Mouse (Mus musculus) CD4-positive, CD25-positive, alpha-beta regulatory T cell, adult 4 months (primary cell): ENCODE measurements around the gene Hoxb13. TPM values are rescaled to one million over a fixed set of nuclear protein-coding genes. Genes with fewer than 3 reads are reported as not detected.

Experiments used
- ATAC-seq: one replicate; pipeline ENCODE4 v1.8.0; 2017
- polyA plus RNA-seq, 2 experiments: library from polyadenylated mRNA; unstranded; fragments of 100-300 nt; shearing (Covaris generic); gene quantifications; one replicate each; pipeline ENCODE4 v1.2.1; 2017

Hoxb13 gene
- not detected for polyA plus RNA-seq

DNA sequence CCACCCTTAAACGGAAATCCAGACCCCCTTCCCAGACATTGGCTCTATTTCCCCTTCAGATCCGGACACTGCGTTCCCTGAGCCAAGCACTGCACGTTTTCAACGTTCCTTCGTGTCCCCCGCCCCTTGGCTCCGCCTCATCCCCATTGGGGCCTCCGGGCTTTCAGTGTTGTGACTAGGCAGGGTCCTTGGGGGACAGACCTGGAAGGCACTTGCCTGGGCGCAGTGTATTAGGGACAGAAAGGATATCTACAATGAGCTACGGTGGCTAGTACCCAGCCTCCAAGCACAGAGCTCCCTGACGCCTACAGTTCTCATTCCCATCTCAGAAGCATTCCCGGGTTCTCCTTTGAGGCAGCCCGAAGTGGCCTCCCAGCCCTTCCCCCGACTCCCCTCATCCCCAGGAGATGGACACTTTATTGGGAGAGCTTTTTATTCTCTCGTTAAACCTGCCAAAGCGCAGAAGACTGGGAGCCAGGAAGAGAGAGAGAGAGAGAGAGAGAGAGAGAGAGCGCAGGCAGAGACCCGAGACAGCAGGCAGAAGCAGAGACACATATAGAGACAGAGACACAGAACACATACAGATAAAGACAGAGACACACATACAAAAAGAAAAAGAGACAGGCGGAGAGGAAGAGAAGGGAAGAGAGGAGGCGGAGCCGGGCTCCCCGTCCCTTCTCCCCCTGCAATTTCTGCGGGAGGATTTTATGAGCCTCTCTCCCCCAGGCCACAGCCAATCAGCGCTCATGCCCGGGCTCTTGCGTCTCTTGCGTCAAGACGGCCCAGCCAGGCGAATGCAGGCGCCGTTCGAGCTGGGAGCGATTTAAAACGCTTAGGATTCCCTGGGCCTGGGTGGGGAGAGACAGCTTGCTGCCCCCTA, at the start of gene Hoxb13:
Hoxb13 (plus strand) TSS at position 796 of the 880 bp plus-strand sequence.
- ATAC-seq: no peak

DNA sequence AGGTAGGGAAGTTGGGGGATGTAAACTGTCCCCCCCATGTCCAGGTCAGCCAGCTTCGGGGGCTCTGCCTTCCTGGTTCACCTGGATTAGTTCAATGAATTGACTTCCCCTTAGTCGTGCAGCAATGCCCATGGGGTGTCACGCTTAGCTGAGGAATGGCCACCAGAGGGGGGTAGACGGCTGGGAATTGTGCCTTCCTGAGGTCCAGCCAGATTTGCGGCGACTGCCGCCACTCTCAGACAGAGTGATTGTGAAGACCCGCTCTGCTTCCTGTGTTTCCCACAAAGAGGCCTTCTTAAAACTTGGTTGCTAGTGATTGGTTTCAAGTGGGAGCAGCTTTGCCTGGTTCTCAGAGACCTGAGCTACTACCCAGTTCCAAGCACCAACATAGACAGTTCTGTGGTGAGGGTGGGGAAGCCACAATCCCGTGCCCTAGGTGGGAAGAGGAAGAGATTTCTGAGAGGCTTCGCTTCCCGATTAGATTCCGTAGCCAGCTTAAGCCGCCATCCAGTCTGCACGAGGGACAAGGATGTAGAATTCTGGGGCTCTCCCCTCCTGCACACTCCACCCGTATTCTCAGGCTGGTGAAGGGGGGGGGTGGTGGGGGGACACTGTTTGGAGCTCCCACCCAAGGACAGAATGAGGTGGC, 48.4 kb upstream of the Hoxb13 start:
- no peak for ATAC-seq

DNA sequence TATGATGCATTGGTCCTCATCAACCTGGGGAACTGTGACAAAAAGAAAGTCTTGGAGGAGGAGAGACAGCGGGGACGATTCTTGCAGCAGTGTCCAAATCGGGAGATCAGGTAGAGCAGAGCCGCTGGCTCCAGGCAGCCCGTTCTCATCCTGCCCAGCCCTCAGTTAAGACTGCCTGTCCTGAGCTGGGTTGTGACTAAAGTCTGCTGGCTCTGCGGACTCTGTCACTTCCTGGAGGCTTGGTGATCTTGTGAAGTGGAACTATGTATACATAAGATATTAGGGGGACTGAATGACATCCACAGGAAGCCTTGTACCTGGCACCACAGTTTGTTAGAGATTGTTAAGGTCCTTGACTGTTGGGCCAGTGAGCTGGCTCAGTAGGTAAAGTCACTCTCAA, 46.6 kb upstream of the Hoxb13 start:
- ATAC-seq: no peak

DNA sequence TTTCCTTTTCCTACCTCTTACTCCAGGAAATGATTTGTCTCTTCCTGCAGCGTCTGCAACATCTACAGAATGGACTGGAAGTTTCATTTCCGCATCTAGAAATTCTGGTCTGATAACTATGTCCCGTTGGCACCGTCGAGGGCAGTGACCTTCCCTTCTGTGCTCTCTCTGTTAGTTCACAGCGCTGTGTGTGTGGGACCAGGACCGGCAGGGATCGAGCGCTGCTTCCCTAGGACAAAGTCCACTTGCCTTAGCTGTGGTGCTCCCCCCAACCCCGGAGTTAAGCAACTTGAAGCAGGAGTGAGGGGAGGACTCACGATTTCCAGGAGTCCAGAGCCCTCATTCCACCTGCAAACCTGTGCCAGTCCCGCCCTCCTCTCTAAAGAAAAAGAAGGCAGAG, 29.3 kb upstream of the Hoxb13 start:
- no peak for ATAC-seq

DNA sequence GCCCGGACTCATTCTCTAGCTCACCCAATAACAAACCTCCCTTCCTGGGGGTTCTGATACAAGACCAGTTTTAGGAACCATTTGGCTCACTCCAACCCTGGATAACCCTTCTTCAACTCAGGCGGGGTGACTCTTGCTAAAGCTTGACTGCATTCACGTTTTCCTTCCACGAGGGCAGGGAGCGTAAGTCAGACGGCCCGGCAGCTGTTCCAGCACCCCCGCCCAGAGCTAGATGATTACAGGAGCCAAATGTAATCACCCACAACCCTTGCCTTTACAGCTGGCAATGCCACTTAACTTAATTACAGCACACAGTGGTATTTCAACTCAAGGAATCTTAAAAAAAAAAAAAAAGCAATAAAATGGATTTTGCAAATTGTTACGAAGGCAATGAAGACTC, 26.0 kb upstream of the Hoxb13 start:
- no peak for ATAC-seq

DNA sequence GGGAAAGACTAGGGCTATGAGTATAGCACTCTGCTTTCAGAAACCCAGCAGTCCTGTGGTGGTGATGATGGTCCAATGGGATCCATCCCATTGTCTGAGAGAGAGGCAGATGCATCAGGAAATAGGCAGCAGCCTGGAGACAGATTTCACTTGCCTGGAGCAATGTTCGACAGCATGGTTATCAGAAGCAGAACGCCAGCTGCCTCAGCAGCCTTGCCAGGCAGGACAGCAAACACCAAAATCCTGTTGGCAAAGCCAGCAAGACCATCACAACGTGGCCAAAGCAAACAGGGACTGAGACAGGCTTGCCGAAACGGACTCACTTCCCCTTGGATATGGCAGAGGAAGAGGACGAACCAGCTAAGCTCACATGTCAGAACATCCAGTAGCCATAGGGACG, 25.1 kb upstream of the Hoxb13 start:
- no peak for ATAC-seq

DNA sequence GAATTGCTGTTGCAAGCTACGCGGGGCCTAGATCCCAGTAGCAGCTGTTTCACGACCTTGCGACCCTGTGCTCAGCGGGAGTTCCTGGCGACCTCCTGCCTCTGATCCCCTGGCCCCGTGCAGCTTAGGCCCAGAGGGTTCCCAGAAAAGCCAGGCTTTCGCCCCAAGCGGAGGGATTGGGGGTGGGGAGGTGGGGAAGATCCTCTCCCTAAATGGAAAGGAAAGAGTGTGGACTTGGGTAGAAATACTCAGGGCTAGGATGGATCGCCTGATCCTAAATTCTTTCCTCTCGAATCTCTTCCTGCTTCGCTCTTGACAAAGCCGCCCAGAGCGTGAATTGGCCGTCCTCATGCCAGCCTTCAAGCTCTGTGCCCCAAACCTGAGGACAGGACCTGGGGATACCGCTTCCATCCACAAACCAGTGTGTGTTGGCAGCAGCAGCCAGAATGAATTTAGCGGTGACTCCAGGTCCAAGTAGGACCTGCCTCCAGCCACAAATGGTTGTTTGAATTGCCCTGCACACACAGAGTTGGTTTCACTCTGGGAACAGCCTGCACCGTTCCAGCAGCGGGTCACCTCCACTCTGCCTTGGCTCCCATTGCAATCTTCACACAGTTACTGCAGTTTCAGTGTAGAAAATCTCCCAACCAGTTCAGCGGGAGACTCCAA, 23.3 kb upstream of the Hoxb13 start:
- no peak for ATAC-seq

DNA sequence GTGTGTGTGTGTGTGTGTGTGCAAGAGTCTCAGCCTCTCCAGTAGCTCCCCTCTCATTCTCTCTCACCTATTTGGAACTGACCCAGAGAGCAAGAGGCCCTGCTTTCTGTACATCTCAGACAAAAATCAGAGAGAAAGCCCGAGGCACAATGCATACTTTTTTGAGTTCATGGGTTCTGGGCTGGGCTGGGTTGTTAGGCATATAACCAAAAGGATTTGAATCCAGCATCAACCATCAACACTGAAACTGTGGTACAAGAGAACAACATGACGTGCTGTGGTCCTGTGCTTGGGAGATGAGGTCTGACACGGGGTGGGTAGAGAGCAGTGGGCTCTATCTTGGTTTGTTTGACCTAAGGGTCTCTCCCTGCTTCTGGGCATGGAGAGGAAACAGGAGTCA, 22.5 kb upstream of the Hoxb13 start:
- ATAC-seq: no peak

DNA sequence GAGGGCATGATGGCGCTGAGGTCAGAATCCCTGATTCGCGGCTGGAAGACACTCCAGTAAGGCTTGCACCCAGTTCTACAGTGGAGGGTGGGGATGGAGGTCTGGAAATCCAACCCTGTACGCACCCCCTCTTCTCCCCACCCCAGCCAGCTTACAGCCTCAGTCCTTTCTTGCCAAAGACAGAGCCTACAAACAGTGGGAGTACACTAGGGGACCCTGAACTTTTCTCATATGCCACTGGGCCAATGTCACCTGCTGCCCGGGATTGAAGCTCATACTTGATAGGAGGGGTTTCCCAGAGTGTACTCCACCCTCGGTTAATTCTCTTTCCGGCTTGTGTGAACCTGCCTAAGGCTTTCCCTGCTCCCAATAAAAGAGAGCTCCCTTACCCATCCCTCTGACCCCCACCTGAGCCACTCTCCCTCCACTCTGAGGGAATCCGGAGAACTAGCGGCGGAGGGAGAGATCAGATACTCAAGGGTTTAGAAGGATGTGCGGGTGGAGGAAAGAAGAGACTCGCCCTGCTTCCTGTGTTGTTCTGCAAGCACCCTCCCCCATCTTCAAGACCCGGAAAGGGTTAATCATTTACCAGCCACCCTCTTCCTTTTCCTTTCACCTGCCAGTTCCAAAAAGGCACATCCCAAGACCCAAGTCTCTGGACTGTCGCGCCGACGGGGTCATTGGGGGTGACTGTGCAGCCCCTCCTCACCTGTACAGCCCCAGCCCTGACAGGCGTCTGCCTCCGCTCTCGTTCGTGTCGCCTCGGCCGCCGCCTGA, 21.4 kb upstream of the Hoxb13 start:
- no peak for ATAC-seq

DNA sequence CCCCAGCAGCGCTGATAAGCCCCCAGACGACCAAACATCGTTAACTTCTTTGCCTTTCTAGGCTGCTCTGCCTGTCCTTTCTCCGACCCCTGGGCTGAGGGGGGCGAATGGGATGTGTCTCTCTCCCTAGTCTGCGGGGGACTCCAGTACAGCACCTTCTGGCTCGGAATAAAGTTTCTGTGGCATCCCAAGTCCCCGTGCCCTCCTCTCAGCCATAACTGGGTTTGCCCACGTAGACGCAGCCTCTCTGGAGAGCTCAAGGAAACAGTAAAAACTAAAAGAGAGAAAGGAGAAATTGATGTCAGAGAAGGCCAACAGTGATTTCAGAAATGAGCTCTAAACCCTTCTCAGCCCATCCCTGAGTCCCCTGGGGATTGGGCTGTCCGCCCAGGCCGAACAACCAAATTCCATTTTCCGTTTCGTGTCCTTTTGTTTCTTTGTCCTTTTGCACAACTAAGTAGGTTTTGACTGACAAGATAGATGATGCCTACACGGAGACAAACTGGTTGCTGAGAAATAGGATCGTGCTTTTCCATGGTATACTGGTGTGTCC, 20.8 kb upstream of the Hoxb13 start:
- ATAC-seq: no peak

DNA sequence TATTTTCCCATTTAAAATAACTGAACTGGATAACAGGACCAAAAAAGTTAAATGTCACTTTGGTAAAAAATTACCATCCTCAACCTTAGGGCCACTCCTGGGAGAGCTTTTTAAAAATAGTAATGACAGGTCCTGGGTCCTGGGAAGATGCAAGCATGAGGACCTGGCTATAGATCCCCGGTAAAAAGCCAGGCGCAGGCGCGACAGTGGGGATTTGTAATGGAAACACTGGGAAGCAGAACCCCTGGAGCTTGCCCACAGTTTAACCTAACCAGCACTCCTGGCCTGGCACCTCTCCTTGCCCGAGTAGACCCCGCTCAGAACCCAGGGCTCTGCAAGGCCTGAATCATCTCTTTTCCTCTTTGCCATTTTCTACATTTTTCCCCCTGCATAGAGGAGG, 19.2 kb upstream of the Hoxb13 start:
- no peak for ATAC-seq

DNA sequence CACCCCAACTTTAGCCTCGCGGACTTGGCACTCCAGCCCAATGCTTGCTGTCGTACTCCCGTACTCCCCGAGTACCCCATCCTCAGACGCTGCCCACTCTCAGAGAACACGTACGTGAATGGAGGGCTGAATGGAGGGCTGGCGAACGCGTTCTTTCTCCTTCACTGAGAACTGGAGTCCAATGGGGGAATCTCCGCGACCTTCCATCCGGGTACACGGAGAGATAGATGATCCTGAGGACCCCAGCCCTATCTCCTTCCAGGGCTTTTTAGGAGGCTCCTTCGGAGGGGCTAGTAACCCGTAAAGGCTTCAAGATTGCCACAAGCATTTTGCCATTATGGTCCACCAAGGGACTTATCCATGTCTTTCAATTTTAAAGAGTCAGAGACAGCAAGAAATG, 18.6 kb upstream of the Hoxb13 start:
- no peak for ATAC-seq

DNA sequence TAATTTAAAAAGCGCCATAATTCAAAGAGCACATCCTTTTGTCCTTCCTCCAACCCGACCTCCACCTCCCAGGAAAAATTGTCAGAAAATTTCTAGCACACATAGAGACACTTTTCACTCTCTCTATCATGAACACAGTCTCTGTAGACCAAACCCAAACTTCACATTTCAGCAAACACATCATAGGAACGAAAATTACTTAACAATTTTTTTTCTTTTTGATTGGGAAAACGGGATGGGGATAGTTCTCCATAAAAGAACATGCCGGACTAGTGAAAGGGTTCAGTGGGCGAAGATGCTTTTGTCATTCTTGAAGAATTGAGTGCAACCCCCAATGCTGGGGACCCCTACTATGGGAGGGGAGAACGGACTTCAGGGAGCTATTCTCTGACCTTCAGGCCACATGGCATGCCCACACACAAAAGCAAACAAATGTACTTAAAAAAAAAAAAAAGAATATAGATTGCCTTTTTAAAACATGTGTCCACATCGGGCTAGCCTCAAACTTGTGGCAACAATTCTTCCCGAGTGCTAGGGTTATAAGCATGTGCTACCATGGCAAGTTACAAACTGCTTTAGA, 18.1 kb upstream of the Hoxb13 start:
- no peak for ATAC-seq

DNA sequence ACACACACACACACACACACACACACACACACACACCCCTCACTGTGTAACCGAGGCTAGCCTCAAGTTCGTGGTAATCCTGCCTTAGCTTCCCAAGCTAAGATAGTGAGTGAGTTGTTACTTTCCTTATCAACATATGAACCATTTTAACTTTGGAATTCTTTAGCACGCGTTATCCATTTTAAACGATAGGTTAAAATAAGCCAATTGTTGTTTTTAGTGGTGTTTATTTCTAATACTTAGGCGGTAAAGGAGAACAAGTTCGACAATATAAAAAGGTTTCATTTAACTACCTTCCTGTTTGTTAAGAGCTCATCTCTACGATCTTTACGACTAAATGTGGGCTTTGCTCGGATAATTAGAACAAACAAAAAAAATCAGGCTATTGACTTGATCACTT, 17.3 kb upstream of the Hoxb13 start:
- no peak for ATAC-seq

DNA sequence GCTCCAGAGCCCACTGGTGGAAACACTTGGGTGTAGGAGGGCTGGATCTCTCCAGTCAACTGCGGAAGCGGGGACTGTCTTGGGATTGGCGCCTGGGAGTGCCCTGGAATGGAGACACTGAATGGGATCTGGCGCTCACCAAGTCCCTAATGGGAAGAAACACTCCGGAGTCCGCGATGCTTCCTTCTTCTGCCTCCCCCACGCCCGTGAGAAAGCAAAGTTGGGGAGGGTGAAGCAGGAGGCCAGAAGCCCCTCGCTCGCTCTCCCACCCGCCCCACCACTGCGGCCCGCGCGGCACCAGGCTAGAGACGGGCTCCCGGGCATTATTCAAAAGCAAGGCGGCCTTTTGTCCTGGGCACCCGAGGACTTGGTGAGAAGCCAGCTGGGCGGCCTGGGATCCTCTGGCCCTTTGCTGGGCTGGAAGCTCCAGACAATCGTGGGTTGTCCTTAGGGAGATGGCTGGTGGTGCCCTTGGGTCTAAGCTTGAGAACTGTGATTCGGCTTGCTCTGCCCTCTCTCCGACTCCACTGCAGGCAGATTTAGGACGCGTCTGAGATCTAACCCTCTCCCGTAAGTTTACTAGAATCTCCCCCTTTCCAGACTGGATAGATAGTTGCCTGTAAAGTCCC, 16.5 kb upstream of the Hoxb13 start:
- ATAC-seq: no peak

DNA sequence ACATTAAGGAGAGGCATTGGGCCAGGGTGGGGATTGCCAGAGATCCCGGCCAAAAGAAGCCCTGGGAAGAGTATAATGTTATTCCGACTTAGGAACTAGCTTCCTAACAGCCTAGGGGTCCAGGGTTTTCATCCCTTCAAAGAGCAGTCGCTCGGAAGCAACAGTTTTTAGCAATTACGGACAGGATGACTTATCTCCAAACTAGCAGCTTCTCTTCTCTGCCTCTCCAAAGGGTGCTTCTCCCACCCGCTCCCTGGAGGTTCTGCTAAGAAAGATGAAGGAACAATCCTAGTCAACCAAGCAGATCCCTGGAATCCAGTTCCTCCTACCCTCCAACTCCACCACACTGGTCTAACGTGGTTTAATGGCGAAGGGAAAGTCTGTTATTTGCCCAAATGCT, 15.8 kb upstream of the Hoxb13 start:
- ATAC-seq: no peak

DNA sequence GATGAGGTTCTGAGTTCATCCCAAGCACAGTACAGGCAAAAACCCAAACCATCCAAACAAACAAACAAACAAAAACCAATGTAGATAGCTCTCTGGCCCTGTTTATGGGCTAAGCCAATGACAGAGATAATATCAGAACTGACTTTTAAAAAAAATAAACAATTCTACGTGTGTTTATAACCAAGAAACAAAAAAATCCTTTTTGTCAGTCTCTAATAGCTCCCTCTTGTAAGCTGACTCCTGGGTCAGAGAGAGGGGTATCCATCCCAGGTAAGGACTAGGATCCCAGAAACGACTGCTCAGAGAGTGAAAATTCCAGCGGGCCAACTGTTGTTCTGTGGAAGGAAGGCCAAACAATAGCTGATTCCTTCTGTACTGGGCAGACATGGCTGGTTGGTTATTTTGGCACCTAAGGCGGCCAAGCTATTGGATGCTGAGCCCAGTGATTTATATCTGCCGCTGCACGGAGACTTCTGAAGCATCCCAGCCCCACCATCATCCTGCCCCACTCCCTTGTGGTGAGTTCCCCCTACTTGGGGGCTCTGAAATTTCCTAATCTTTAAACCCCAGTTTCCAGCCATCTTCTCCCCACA, 15.1 kb upstream of the Hoxb13 start:
- no peak for ATAC-seq

DNA sequence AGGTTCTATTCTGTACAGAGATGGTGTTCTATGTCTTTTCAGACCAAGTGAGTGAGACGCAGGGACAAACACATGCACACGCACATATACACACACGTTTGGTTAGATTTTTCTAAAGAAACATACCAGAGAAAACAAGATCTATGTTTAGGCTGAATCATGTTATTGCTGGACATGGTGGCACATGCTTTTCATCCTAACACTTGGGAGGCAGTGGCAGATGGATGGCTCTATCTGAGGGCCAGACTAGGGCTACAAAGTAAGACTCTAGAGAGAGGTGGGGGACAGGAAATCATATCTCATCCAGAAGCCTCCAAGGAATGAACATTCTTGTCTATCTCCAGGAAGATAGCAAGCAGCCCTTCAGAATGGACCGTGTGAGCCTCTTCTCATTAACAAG, 13.1 kb upstream of the Hoxb13 start:
- no peak for ATAC-seq

DNA sequence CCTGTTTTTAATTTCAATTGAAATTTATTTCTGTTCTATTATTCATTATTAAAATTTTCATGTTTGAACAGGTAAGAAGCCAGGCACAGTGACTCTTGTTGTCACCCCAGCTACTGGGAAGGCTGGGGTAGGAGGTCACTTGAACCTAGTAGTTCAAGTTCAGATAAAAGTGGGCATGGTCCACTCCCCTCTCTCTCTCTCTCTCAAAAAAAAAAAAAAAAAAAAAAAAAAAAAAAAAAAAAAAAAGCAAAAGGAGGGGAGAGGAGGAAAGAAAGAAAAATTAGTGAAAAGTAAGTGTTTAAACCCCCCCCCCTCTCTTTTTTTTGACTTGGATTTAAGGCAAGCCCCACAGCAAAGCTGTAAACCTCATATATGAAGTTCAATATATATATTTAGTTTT, 9.9 kb upstream of the Hoxb13 start:
- no peak for ATAC-seq

DNA sequence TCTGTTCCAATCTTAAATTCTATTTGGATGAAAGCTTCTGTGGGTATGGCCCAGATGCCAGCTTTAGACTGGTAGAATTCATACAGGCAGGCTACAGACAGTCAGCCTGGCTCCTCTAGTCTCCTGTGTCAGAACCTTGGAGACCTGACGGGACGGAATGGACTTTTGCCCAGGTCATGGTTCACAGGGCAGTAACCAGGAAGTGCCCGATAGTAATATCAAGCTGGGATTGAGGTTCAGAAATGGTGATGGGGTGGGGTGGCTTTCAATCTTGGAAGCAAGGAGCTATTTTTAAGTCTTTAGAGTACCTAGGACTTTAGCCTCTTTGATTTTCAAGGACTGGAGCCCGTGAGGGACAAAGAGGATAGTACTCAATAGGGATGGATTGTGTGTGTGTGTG, 6.8 kb upstream of the Hoxb13 start:
- ATAC-seq: no peak

DNA sequence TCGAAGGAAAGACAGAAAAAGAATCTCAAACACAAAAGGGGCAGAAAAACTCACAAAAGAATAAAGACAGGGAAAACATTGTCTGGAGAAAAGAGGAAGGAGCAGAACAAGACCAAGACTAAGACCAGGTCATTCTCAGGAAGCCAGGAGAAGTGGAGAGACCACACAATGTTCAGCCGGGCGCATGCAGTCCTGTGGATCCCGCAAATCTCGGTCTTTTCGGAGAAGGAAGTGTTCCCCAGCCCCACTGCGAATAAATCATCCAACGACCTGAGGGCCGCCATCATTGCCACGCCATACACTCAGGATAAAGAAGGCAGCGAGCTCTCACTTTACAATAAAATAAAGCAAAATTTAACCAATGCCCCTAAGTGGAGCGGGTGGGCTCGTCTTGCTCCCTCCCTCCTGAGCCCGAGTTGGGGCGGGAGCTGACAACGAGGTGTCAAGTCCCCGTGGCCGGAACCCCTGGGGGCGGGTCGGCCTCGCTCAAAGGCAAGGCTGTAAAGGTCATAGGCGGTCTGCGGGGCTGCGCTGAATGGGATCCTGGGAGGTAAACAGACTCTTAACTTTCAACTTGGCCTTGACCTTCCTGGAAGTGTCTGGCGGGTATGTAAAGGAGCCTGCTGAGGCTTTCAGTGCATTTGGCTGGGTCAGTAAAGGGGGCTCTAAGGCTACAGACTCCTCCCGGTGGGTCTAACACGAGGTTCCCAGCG, 4.2 kb upstream of the Hoxb13 start:
- no peak for ATAC-seq
